Mouse (Mus musculus) spleen, postnatal 36 days (tissue): ENCODE measurements around the gene Efcc1.
"Not testable (repeated sequence)": the region's sequence is repeated elsewhere in the genome, so short reads cannot be mapped to it uniquely, and the experiment has no call there.

Source experiments
- DNase-seq, 2 experiments: peaks; one replicate each; pipeline ENCODE4 v3.0.0; 2022; ENCODE audit warnings: low spot score in 2 of 2, mixed read lengths in 1 of 2

The Efcc1 gene

GRCm38 (mm10) chr6:87743281-87743680, 12.6 kb downstream of the Efcc1 start:
- DNase-seq, result no peak

DNA sequence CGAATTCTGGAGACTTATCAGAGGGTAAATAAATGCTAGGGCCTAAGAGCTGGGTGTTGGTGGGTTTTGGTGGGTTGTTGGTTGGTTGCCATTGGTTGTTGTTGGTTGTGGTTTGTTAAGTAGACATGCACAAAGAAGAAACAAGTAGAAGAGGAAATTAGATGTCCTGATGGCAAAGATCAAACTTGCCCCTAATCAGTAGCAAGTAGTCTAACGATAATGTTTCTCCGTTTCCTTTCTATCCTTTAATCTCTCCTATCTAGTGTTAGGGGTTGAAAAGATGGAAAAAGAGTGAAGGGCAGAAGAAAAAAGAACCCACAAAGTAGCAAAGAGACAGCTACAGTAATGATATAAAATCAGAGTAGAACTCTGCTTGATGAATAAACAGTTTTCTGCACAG, 14.0 kb downstream of the Efcc1 start:
- DNase-seq, result no peak

DNA sequence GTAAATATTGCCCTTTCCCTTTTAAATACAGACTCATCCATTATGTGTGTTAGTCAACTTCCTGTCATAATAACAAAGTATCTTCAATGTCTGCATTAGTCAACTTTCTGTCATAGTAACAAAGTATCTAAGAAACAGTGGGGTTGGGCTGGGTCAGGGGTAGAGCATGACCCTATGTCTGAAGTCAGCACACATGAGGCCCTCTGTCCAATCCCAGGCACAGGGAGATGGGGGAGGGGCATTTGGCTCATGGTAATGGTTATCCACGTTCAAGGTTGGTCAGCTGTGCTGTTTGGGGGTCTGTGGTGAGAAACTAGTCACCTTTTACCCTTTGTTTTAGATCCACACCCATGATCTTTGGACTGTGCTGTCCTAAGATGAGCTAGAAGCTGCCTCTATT, 14.6 kb downstream of the Efcc1 start:
- DNase-seq, result no peak

DNA sequence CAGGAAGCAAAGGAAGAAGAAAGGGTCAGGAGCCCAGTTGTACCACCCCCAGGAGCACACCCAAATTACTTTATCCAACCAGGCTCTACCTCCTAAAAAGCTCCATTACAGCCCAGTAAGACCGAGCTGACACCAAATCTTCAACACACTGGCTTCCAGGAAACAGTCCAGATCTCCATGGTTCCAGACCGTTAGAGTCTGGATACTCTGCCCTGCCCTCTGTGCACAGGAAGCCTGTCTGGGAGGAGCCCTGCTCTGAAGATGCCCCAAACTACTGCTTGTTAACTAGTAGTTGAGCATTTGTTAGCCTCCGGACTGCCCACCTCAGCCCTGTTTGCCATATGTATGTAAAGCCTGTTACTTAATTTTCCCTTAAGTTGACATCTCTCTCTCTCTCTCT, 15.4 kb downstream of the Efcc1 start:
- no peak for DNase-seq

DNA sequence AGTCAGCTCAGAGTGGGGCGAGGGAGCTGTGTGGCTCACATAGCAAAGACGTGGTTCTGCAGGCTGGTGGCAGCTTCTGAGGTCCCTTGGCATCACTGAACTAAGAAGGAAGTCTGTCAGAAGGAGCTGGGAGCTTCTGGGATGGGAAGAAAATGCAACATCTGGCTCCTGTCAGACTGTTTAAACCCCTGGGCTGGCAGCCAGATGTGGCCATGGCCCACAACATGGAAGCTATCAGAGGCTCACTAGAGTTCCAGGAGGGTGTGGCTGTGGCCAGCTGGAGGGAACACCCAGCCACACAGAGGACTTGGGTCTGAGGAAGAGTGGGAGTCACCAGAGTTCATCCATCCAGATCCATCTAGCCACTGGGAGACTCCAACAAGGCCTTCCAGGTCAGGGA, 16.2 kb downstream of the Efcc1 start:
- DNase-seq, result peak in 1 of 2 experiments; percentile 61

DNA sequence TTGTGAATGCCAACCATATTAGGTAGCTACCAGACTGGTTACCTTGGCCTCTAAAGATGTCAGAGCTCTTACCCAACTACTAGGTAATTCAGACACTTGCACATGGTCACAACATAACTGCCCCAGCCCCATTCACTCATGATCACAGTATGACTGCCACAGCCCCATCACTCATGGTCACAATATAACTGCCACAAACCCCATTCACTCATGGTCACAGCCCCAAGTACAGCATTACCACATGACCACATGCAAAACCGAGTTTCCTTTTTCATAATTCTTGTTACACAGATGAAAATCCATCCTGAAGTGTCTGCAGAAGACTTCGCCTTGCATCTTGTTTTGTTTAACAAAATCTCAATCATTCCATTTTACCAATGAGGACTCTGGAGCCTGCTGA, 17.4 kb downstream of the Efcc1 start:
- DNase-seq, result no peak

GRCm38 (mm10) chr6:87748531-87748930, 17.9 kb downstream of the Efcc1 start:
- DNase-seq, result no peak

DNA sequence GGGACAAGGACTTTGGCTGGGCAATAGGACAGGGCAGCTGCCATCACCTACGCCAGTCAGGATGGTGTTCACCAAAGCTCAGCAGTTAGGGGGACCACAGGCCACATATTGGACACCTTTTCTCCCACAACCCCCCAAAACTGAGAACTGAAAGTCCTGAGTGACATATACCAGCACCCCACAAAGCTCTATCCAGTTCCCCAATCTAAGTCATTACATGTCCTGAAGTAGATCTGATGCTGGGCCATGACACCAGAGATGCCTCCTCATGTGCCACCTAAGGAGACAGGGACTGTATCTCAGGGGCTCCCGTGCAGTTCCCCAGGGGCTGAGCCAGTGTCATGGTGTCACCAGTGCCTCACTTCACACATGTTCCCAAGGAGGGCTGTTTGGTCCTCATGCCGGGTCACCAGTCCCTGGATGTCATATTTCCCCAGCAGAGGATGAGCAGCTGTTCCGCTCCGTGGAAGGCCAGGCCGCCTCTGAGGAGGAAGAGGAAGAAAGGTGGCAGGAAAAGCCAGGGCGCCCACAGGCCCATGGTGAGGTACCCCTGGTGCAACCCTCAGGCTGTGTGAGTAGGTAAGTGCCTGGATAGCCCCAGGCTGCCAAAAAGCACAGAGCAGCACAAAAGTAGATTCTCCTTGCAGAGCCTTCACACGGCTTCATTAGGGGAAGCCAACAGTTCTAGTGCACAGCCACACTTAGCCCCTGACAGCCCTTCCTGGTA, 19.7 kb downstream of the Efcc1 start:
- DNase-seq, result no peak

- no peak for DNase-seq
These were observed 20.9 kb downstream of the Efcc1 start for GRCm38 (mm10) chr6:87751574-87751973.

DNA sequence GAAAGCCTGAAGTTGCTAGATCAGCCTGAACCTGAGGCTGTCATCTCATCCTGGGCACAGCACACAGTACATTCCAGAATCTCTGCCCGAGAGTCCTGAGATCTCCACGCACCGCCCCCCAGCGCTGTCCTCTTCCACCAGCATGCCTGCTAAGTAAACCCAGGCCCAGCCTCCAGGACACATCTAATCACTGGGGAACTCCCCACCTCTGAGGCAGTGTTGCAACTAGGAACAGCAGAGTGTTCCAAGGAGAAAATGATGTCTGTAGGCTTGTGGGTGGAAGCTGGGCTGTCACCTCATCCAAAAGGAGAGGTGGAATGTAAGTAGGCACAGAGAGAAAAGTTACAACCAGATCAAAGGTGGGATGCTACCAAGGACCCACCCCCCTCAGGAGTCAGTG, 24.5 kb downstream of the Efcc1 start:
- no peak for DNase-seq

GRCm38 (mm10) chr6:87756896-87757295, 26.2 kb downstream of the Efcc1 start:
- DNase-seq, result no peak

- DNase-seq, result no peak
These were observed 28.7 kb downstream of the Efcc1 start for GRCm38 (mm10) chr6:87759404-87759803.

DNA sequence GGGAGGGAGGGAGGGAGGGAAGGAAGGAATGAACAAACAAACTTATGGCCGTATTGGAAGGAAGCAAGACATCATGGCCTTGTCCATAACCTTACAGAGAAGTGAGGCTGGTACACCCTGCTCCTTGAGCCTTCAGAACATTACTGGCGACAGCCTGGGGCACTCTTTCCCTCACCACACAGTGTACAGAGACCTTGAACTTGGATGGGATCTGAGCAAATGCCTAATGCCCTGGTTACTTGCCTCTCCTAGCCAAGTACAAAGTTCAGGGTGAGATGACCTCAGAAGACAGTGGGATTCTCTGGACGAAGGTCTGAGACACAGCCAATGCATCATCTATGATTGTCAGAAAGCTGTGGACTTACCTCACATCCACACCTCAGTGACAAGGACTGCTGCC, 29.2 kb downstream of the Efcc1 start:
- no peak for DNase-seq

GRCm38 (mm10) chr6:87762161-87762560, 31.5 kb downstream of the Efcc1 start:
- DNase-seq, result no peak

GRCm38 (mm10) chr6:87763376-87764280, 33.0 kb downstream of the Efcc1 start:
- DNase-seq, result peak in 1 of 2 experiments; percentile 43

DNA sequence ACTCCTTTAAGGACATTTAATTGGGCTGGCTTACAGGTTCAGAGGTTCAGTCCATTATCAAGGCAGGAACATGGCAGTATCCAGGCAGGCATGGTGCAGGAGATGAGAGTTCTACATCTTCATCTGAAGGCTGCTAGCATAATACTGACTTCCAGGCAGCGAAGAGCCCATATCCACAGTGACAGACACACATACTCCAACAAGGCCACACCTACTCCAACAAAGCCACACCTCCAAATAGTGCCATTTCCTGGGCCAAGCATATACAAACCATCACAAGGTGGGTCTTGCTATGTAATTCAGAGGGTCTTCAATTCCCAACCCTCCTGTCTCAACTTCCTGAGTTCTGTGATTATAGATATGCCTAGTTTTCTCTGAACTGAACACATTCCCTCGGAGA, 33.6 kb downstream of the Efcc1 start:
- DNase-seq, result not testable (repeated sequence)

DNA sequence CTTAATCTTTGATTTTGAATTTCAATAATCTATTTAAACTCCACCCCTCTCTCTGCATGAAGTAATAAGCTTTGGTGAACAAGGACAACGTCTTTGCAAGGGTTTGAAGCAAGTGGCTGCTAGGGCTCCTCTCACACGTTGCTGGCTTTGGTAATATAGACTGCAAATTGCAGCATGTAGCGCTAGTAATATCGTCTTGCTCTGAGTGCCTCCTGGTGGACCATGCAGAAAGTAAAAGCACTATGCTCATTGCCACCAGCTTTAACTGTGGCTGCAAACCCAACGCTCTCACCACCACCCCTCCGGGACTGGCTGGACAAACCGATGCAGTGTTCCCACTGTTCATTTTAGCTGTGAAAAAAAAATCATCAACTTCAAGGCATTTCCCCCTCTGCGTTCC, 40.0 kb downstream of the Efcc1 start:
- no peak for DNase-seq

GRCm38 (mm10) chr6:87774466-87774865, 43.8 kb downstream of the Efcc1 start:
- DNase-seq, result no peak

DNA sequence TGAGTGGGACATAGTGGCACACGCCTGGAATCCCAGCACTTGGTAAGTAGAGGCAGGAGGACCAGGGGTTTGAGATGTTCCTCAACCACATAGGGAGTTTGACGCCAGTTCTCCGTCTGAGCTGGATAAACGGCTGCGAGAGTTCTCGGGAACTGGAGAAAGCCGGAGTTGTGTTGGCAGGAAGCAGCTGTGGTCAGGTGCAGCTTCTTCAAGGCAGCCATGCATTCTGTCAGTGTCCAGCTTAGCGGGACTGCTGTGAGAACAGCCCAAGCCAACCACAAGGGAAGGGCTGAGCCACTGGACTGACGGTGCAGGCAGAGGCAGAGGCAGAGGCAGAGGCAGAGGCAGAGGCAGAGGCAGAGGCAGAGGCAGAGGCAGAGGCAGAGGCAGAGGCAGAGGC, 44.2 kb downstream of the Efcc1 start:
- peak in 1 of 2 experiments; percentile 0 for DNase-seq

DNA sequence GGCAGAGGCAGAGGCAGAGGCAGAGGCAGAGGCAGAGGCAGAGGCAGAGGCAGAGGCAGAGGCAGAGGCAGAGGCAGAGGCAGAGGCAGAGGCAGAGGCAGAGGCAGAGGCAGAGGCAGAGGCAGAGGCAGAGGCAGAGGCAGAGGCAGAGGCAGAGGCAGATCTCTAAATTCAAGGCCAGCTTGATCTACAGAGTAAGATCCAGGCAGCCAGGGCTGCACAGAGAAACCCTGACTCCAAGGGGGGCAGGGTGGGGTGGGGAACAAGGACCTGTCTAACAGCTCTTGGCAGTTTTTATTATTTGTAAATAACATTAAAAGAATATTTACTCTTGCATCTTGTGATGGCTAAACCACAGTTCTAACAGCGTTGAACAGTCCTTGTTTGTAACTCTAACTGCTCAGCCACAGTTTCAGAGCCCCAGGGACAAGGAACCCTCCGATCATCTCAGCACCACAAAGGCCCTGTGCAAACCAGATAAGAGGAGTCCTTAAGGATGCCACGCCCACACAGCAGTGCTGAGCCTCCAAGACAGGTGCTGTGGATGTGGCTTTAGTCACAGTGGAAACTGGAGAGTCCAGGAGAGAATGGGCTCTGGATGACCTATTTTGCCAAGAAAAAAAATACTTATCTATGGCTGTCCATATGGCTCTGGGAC, 45.0 kb downstream of the Efcc1 start:
- peak; percentile 51 to 69 for DNase-seq

- DNase-seq, result no peak
These were observed 46.0 kb downstream of the Efcc1 start for GRCm38 (mm10) chr6:87776663-87777062.

DNA sequence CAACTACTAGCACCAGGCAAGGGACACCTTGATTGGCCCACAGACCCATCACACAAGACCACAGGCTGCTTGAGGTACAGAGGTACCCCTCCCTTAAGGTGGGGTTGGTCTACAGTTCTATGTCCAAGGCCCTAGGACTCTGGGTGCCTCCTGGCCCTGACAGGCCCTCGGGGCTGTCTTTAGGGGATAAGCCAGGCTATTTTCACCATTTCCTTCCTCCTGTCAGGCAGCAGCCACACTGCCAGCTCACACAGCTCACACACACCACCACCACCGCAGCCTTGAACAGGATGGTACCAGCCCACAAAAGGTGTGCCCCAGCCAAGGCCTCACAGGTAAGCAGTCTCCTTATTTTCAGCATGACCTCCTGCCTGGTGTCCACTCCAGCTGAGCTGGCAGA, 47.2 kb downstream of the Efcc1 start, which contains the start of gene Gp9:
Gene Gp9 (plus strand): TSS at position 231 of the 400 bp plus-strand sequence.
- DNase-seq, result no peak
